Mouse (Mus musculus): Measurements from ENCODE around the gene Iqgap2. TPM values are rescaled to one million over a fixed set of nuclear protein-coding genes. Genes with fewer than 3 reads are reported as not detected.

Iqgap2 gene
- total and polyA plus RNA-seq, 3 experiments, result 0.27 to 0.32 TPM; not detected in 1

GRCm38 (mm10) chr13:95799322-95799721 lies 92.4 kb downstream of the Iqgap2 start:
- no peak overlapping the region for H3K27ac ChIP-seq (ENCODE audit: control insufficient read depth, low read depth, low read length)
- no peaks in the 10 kb centered on the region for H3K4me1 ChIP-seq (ENCODE audit: control insufficient read depth in 1 of 2, insufficient read depth in 2 of 2, low read length in 2 of 2)
- no peaks in the 10 kb centered on the region for H3K36me3 ChIP-seq (ENCODE audit: control insufficient read depth in 1 of 2, insufficient read depth in 2 of 2, low read length in 2 of 2)
- TF ChIP-seq EP300 (IDR thresholded peaks at IDR 0.05; ENCODE audit: low read depth in 1 of 2, low read length in 2 of 2) (no peak), CTCF (IDR thresholded peaks at IDR 0.05 in 2 of 3, conservative IDR thresholded peaks at IDR 0.05 in 1 of 3; ENCODE audit: control insufficient read depth in 1 of 3, insufficient read depth in 1 of 3, low read depth in 2 of 3, low read length in 3 of 3, poor library complexity in 1 of 3, severe bottlenecking in 1 of 3) (no peak), MYC (IDR thresholded peaks at IDR 0.05; ENCODE audit: low read depth, low read length) (no peak)
- H3K79me2 ChIP-seq (ENCODE audit: control insufficient read depth, insufficient read depth, low read length, poor library complexity), result no peaks in the 10 kb centered on the region
- DNase-seq (ENCODE audit: low read depth, low spot score), result no peak
- H3K4me3 ChIP-seq (ENCODE audit: control insufficient read depth in 1 of 2, insufficient read depth in 1 of 2, low read depth in 2 of 2, low read length in 2 of 2), result no peak overlapping the region
- H3K9me3 ChIP-seq (replicated peaks; ENCODE audit: insufficient read depth, low read length), result no peaks in the 10 kb centered on the region
- H3K27me3 ChIP-seq (ENCODE audit: control insufficient read depth in 1 of 2, insufficient read depth in 2 of 2, low read length in 2 of 2), result no peaks in the 10 kb centered on the region
- no peak overlapping the region for H3K9ac ChIP-seq (ENCODE audit: control insufficient read depth, low read depth, low read length, poor library complexity, severe bottlenecking)

GRCm38 (mm10) chr13:95798721-95799120 lies 93.0 kb downstream of the Iqgap2 start:
- no peak overlapping the region for H3K9ac ChIP-seq (ENCODE audit: control insufficient read depth, low read depth, low read length, poor library complexity, severe bottlenecking)
- no peaks in the 10 kb centered on the region for H3K9me3 ChIP-seq (replicated peaks; ENCODE audit: insufficient read depth, low read length)

GRCm38 (mm10) chr13:95797530-95797929 lies 94.2 kb downstream of the Iqgap2 start:
- Histone ChIP-seq H3K9ac (ENCODE audit: control insufficient read depth, low read depth, low read length, poor library complexity, severe bottlenecking) (no peak overlapping the region), H3K4me3 (ENCODE audit: control insufficient read depth in 1 of 2, insufficient read depth in 1 of 2, low read depth in 2 of 2, low read length in 2 of 2) (no peak overlapping the region), H3K27me3 (ENCODE audit: control insufficient read depth in 1 of 2, insufficient read depth in 2 of 2, low read length in 2 of 2) (no peaks in the 10 kb centered on the region), H3K9me3 (replicated peaks; ENCODE audit: insufficient read depth, low read length) (no peaks in the 10 kb centered on the region), H3K79me2 (ENCODE audit: control insufficient read depth, insufficient read depth, low read length, poor library complexity) (no peaks in the 10 kb centered on the region), H3K4me1 (ENCODE audit: control insufficient read depth in 1 of 2, insufficient read depth in 2 of 2, low read length in 2 of 2) (no peaks in the 10 kb centered on the region), H3K36me3 (ENCODE audit: control insufficient read depth in 1 of 2, insufficient read depth in 2 of 2, low read length in 2 of 2) (no peaks in the 10 kb centered on the region), H3K27ac (ENCODE audit: control insufficient read depth, low read depth, low read length) (no peak overlapping the region)
- no peak for DNase-seq (ENCODE audit: low read depth, low spot score)
- TF ChIP-seq RAD21 (IDR thresholded peaks at IDR 0.05; ENCODE audit: low read depth, low read length) (no peak), TBP (IDR thresholded peaks at IDR 0.05; ENCODE audit: low read depth, low read length) (no peak), MYC (IDR thresholded peaks at IDR 0.05; ENCODE audit: low read depth, low read length) (no peak), BHLHE40 (IDR thresholded peaks at IDR 0.05; ENCODE audit: borderline replicate concordance, low read depth, low read length) (no peak), ETS1 (IDR thresholded peaks at IDR 0.05; ENCODE audit: low read depth, low read length) (no peak), RCOR1 (IDR thresholded peaks at IDR 0.05; ENCODE audit: low read depth, low read length) (no peak), GABPA (IDR thresholded peaks at IDR 0.05; ENCODE audit: low read depth, low read length) (no peak), ZKSCAN1 (IDR thresholded peaks at IDR 0.05; ENCODE audit: low read depth, low read length) (no peak), E2F4 (IDR thresholded peaks at IDR 0.05; ENCODE audit: borderline replicate concordance, low read depth, low read length) (no peak), CTCF (IDR thresholded peaks at IDR 0.05 in 2 of 3, conservative IDR thresholded peaks at IDR 0.05 in 1 of 3; ENCODE audit: control insufficient read depth in 1 of 3, insufficient read depth in 1 of 3, low read depth in 2 of 3, low read length in 3 of 3, poor library complexity in 1 of 3, severe bottlenecking in 1 of 3) (no peak), NRF1 (IDR thresholded peaks at IDR 0.05; ENCODE audit: insufficient read depth, low read depth, low read length, poor library complexity, severe bottlenecking) (no peak), EP300 (IDR thresholded peaks at IDR 0.05; ENCODE audit: low read depth in 1 of 2, low read length in 2 of 2) (no peak), MAZ (IDR thresholded peaks at IDR 0.05; ENCODE audit: low read depth, low read length) (no peak), UBTF (IDR thresholded peaks at IDR 0.05; ENCODE audit: borderline replicate concordance, insufficient read depth, low read depth, low read length) (no peak), SIN3A (IDR thresholded peaks at IDR 0.05; ENCODE audit: low read length) (no peak), ZC3H11A (IDR thresholded peaks at IDR 0.05; ENCODE audit: low read depth, low read length) (no peak), SMC3 (IDR thresholded peaks at IDR 0.05; ENCODE audit: low read depth, low read length) (no peak)

More at GRCm38 (mm10) chr13:95798721-95799120, 93.0 kb downstream of the Iqgap2 start:
- Histone ChIP-seq H3K4me1 (ENCODE audit: control insufficient read depth in 1 of 2, insufficient read depth in 2 of 2, low read length in 2 of 2) (no peaks in the 10 kb centered on the region), H3K4me3 (ENCODE audit: control insufficient read depth in 1 of 2, insufficient read depth in 1 of 2, low read depth in 2 of 2, low read length in 2 of 2) (no peak overlapping the region), H3K27ac (ENCODE audit: control insufficient read depth, low read depth, low read length) (no peak overlapping the region), H3K79me2 (ENCODE audit: control insufficient read depth, insufficient read depth, low read length, poor library complexity) (no peaks in the 10 kb centered on the region), H3K36me3 (ENCODE audit: control insufficient read depth in 1 of 2, insufficient read depth in 2 of 2, low read length in 2 of 2) (no peaks in the 10 kb centered on the region), H3K27me3 (ENCODE audit: control insufficient read depth in 1 of 2, insufficient read depth in 2 of 2, low read length in 2 of 2) (no peaks in the 10 kb centered on the region)
- TF ChIP-seq MYB (IDR thresholded peaks at IDR 0.05; ENCODE audit: low read depth, low read length), result no peak
- no peak for TF ChIP-seq CHD1 (IDR thresholded peaks at IDR 0.05; ENCODE audit: low read depth, low read length)
- no peak for TF ChIP-seq CTCF (IDR thresholded peaks at IDR 0.05 in 2 of 3, conservative IDR thresholded peaks at IDR 0.05 in 1 of 3; ENCODE audit: control insufficient read depth in 1 of 3, insufficient read depth in 1 of 3, low read depth in 2 of 3, low read length in 3 of 3, poor library complexity in 1 of 3, severe bottlenecking in 1 of 3)
- TF ChIP-seq GABPA (IDR thresholded peaks at IDR 0.05; ENCODE audit: low read depth, low read length), result no peak
- no peak for TF ChIP-seq POLR2A (IDR thresholded peaks at IDR 0.05; ENCODE audit: control insufficient read depth in 1 of 2, insufficient read depth in 1 of 2, low read depth in 1 of 2, low read length in 2 of 2, poor library complexity in 1 of 2)
- TF ChIP-seq NELFE (IDR thresholded peaks at IDR 0.05; ENCODE audit: low read depth, low read length), result no peak
- no peak for TF ChIP-seq CHD2 (IDR thresholded peaks at IDR 0.05; ENCODE audit: low read length)
- TF ChIP-seq MAZ (IDR thresholded peaks at IDR 0.05; ENCODE audit: low read depth, low read length), result no peak
- TF ChIP-seq SIN3A (IDR thresholded peaks at IDR 0.05; ENCODE audit: low read length), result no peak
- TF ChIP-seq TBP (IDR thresholded peaks at IDR 0.05; ENCODE audit: low read depth, low read length), result no peak
- TF ChIP-seq USF2 (IDR thresholded peaks at IDR 0.05; ENCODE audit: borderline replicate concordance in 1 of 2, insufficient read depth in 1 of 2, low read depth in 1 of 2, low read length in 2 of 2), result no peak
- DNase-seq (ENCODE audit: low read depth, low spot score), result no peak
